Mouse (Mus musculus) left cerebral cortex, adult 11 months (tissue): ENCODE data around the gene Znrf4.

Experiments
- DNase-seq: peaks from one replicate; pipeline ENCODE4 v3.0.0; 2022; ENCODE audit warnings: low spot score

The Znrf4 gene

DNA sequence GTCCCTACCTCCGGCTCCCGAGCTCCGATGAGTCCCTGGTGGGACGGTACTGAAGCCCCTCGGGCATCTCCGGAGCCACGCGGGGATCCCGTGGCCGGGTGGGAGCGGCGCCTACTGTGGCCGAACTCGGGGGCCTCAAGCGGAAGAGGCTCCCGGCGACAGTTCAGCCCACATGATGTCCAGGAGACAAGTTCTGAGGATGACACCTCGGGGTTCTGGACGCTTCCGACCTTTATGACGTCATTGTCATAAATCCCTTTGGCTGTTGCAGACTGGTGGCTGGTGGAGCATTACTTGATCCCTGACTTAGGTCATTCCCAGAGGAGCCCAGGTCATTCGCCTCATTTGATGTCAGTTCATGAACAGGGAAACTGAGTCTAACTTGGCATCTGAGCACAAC lies at the start of gene Znrf4:
TSS of gene Znrf4 (minus strand) at position 122 of the 400 bp plus-strand sequence.
- no peak for DNase-seq

DNA sequence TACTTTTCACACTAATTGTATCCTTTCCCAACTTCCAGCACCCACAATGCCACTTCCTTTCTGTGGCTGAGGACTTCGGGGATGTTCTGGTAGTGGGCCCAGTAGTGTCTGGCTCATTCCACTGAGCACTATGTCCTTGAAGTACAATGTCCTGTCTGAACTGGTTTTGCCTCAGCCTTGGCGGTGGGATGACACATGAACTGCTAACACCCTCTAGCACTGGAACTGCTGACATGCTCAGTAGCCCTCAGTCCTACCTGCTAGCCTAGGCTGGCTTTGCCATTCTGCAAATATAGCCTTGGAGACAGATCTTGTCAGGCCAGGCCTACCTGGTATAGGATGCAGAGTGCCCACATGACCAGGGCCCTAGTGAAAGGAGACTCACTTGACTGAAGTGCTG lies 49.6 kb upstream of the Znrf4 start:
- DNase-seq = no peak

DNA sequence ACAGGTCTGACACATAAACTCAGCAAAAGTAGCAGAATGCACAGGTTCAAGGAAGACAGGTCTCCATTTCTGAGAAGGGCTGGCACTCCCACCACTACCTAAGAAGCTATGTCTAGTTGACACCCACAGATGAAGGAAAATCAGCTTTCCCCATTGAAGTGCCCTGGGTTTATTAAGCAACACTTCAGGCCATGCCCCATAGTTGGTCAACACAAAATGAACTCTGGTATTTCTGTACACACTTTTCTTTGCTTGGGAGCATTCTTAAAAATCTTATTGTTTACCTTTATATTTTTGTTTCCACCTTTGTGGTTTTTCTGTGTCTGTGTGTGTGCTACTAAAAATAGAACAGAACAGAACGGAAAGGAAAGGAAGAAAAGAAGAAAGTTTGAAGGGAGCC lies 47.9 kb upstream of the Znrf4 start:
- no peak for DNase-seq

DNA sequence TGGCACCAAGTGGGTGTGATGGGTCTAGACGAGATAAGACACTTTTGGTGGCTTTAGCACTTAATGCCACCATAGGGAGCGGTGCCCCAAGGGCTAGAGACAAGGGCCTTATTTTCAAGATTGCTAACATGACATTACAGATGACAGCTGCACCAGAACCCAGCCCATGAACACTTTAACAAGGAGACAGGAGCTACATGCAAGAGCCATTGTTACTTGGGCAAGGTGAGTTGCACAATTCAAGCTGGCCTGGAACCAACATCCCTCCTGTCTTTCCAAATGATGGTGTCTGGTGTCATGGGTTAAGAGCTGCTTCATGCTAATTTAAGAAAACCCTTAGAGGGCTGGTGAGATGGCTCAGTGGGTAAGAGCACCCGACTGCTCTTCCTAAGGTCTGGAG lies 47.2 kb upstream of the Znrf4 start:
- DNase-seq = no peak

DNA sequence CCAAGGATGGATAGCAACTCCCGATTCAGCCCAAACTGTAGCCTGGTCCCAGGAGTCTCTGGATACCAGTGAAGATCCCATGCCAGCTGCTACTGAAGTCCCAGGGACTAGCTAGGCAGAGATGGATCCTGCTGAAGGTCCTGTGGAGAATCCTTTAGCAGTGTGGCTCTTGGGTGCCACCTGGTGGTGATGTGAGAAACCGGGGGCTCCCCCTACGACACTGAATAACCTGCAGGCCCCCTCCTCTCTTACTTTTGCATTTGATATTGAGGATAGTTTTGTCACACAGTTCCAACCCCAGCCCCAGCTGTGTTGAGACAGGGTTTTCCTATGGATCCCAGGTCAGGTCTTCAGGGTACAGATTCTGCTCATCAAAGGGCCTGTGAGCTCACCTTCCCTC lies 46.2 kb upstream of the Znrf4 start:
- DNase-seq = peak; percentile 51

DNA sequence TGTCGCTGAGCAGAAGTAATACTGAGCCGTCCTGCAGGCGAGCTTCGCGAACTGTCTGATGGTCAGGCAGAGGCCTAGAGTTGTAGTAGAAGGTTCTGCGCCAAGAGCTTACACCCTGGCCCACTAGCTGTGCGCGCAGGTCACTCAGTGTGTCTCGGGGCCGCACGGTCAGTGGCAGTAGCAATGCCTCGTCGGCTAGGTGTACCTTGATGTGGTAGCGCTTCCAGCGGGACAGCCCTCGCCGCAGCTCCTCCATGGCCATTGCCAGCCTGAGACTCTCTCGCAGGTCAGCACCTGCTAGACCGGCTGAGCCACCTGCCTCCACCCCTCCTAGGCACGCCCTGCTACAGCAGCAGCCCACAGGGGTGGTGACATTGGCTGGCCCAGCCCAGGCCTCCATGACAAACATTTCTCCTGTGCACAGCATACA lies 41.9 kb upstream of the Znrf4 start, which contains the start of gene Gm20219:
TSS of gene Gm20219 (minus strand) at position 266 of the 430 bp plus-strand sequence.
- no peak for DNase-seq

DNA sequence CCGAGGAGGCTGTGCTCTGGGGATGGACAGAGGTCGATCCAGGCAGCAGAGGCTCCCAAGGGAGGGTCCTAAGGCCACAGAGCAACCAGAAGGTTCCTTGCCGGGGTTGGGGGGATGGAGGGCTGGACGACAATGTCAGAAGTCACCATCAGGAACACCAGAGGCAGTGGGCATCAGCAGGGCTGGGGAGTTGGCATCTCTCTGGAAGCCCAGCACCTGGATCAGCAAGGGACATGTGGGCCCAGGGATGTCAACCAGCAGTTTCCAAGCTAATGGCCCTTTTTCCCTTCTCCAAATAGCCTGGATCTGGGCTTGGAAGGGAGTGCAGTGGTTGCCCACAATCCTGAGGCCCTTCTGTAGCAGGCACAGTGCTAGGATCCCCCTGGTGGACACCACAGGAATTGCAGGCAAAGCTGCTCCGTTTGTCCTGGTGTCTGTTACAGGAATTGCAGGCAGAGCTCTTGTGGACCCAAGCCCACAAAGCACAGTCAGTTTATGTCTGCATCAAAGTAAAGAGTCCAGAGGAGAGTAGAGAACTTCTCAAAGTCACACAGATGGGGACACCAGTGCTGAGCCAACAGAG lies 40.6 kb upstream of the Znrf4 start:
- DNase-seq = peak; percentile 61

DNA sequence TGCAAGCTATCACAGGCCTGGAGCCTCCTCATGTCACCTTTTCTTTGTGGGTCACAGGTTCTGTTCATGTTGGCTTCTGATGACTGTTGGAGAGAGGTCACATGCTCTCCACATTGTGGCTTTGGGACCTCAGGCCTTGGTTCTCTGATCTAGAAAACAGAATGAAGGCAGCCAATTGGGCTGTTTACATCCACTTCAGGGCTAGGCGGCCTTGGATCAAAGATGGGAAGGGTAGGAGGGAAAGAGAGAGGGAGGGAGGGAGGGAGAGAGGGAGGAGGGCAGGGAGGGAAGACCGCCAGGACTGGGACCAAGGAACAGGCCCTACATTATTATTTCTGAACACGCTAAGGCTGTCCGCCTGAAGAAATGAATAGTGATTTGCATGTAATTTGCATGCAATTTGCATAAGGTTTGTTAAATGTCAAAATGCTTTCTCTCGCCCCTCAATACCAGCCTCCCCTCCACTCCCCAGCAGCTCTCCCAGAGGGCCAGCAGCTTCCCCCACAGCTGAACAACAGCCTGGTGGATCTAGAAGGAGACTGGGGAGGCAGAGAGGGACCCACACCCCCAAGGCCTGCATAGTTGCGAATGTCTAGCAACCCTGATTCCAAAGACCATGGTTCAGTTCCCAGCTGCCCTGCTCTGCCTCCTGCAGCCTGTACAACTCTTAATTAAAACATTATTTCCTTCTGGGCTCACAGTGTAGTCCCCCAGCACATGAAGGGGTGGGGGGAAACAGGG lies 39.8 kb upstream of the Znrf4 start:
- no peak for DNase-seq

DNA sequence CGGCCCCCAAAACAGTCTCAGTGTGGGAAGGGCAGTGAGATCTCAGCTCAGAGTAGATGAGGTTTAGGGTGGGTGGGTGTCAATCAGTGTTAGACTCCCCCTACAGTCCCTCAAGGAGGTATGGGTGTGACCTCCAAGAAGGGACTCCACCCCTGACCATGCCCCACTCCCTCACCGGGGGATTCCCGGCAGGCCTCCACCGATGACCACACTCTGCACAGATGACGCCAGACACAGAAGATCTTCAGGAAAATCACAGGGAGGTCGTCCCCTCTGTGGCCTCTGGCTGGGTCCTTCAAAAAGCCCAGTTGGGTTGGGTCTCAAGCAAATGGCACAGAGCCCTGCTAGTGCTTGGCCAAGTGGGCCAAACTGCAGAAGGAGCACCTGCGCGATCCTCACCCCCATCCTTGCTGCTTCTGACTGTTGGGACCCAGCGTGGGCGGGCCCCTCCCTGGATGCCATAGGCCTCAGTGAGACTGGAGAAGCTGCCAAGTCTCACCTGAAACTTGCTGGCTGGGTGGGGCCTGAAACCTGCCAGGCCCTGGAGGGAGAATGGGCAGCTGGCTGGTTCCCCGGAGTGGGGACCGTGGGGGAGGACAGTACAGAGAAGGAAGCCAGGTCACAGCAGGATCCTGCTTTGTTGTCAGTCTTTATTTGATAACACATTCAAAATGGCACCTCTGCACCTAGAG lies 38.7 kb upstream of the Znrf4 start:
- no peak for DNase-seq

DNA sequence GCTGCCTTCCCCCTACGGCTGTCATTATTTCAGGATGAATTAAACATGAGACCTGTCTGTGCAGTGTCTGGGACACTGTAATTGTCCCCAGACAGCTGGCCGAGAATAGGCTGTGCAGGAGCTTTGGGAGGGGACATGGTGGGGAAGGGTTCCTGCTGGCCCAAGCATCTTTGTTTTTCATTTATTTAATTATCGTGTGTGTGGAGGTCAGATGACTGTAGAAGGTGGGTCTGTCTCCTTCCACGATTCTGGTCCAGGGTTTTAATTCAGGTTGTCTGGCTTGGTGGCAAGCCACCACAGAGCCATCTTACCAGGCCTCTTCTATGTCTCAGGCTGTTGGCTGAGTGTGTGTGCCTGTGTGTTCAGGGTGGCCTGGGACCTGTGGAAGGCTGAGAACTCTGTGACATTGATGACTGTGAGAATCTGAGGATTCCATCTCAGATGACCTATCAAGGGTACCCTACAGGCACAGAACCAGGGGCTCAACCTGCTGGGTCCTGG lies 36.4 kb upstream of the Znrf4 start:
- no peak for DNase-seq

DNA sequence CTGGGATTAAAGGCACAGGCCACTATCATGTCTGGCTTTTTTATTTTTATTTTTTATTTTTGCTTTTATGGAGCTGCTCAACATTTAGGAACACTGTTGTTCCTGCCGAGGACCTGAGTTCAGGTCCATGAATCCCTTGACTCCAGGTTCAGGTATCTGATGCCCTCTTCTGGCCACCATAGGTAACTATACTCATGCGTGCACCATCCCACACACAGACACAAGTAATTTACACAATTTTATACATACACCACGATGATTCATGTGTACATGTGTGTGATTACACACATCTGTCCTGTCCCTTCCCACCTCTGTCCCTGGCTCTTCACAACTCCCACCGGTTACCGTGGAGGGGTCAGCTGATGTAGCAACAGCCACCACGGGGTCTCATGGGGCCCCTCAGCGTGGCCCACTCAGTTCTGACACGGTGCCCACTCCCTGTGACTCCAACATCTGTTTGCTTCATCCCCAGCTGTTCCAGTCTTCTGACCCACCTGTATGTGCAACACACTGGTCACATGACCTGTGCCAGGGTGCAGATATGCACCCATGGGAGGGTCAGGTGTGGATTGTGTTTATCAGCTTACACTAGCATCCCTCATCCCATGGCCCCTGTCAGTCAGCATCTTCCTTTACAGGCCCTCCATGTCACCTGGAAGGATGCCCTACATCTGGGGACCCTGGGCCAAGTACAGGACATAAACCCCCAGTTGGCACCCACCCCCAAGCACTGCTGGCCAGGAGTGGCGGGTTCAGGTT lies 35.8 kb upstream of the Znrf4 start:
- no peak for DNase-seq

DNA sequence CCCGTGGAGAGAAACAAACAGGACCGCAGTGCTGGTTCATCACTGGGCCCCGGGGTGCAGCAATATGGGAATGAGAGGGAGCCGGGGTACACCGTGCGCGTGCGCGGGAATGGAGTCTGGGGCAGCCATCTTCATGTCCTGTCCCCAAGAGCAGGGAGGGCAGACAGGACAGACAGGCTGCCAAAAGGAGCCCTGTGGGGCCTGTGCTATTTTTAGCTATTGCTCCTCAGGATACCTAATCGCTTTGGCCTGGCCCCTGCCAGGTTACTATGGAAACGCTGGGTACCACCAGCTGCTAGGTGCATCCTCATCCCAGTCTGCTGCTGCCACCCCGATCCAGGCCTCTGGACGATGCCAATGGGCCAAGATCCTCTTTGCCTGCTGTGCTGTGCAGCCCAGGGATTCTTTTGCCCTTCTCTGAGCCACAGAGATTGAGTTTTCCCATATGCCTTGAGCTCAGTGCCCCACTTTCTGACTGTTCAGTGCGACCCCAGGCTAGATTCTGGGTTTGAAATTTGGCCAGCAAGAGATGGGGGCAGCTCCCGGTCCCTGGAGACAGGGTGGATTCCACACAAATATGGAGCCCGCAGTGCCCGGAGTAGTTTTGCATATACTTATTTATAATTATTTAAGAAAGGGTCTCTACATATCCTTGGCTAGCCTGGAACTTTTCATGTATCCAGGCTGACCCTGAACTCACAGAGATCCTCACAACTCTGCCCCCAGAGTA lies 35.0 kb upstream of the Znrf4 start:
- no peak for DNase-seq

DNA sequence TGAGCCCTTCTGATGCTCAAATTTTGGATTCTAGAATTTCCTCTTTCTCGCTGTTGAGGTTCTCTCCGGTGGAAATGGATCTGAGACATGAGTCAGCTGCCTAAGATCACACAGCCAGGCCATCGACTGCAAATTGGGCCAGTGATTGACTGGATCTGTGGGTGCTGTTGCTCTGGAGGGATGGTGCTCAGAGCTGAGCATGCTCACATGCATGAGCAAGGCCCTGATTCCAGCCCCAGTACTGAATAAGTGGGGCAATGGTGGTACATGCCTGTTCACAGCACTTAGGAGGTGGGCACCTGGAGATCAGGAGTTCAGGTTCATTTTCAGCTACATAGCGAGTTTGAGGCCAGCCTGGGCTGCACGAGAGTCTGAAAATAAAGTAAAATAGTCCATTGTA lies 34.3 kb upstream of the Znrf4 start:
- DNase-seq = no peak

DNA sequence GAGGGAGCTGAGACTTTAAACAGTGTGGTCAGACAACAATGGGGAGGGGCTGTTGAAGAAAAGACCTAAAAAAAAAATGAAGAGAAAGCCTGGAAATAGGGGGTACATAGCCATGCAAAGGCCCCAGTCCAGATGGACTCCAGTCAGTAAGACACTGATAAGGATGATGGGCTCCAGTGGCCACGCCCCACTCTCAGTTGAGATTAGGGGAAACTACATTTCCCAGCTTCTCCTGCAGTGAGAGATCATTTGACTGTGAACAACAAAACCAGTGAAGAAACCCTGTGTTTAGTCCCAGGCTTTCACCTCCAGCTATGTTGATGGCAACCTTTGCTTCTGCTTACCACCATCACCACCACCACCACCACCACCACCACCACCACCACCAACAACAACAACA lies 33.7 kb upstream of the Znrf4 start:
- no peak for DNase-seq

DNA sequence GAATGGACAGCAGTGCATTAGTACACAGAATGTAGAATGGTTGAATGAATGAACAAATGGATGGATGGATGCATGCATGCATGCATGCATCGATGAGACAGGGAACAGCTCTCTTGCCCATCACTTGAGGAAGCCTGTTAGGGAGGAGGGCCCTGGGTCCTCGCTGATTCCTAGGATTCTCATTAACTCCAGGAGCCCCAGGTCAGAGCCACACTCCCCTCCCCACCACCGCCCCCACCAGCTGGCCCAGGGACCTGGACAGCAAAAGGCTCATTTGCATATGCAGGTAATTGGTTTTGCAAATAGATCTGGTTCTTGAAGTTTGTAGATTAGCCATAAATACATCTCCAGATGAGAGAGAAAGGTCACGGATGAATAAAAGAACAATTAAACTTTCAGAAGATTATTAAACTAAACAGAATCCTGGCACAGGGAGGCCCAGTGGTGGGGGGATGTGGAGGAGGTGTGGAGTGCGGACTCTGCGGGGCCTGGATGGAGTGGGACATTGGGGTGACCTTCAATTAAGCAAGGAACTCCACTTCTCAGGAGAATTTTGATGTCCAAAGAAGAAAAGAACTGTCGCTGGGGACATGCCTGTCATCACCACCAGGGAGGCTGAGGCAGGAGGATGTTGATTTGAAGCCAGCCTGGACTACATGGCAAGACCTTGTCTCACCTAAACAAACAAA lies 32.6 kb upstream of the Znrf4 start:
- DNase-seq = no peak

DNA sequence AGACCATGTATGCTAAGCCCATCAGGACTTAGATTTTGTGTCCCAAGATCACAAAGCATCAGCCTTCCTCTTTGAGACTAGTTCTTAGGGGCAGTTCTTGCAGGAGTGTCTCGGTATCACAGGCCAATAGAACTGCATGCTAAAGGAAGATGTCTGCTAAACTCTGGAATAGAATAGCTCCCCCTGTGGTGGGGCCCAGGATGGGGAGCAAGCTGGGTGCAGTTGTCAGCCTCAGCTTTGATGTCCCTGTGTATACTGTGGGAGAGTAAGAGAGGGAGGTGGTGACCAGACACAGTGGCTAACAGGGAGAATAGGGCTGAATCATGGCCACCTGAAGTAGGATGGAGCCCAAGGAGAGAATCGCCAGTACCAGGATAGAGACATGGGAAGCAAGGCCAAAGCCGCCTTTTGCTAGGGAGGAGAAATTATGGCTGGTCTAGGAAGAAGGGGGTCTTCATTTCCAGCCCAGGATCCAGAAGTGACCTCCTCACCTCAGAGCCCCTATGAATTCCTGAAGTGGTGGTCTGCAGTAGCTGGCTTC lies 31.5 kb upstream of the Znrf4 start:
- no peak for DNase-seq

DNA sequence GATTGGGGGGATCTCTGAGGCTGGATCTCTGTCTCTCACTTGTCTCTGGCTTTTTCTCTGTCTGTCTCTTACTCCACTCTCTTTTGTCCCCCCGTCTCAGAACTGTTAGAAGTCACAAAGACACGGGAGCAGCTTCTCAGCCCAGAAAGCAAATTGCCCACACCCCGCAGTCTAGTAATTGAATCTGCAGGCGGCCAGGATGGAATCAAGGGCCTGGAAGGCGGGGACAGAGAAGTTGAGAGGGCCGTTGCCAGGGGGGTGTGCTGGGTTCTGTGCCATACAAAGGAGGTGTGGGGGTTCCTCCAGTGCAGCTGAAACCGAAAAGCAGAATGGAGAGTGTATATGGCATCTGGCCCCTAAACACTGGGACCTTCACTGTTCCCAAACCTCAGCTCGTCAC lies 30.5 kb upstream of the Znrf4 start:
- DNase-seq = no peak

DNA sequence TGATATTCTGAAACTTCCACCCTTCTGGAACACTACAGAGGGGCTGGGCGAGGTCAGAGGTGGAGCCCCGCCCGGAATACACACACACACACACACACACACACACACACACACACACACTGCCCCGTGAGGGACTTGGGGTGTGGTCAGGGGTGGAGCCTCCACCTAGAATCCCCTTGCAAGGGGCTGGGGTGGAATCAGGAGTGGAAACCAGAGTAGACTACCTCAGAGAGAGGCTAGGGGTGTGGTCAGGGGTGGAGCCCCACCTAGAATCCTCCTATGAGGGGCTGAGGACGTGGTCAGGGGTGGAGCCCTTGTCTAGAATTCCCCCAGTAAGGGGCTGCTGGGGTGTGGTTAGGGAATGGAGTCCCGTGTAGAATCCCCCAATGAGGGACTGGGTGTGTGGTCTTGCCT lies 28.3 kb upstream of the Znrf4 start:
- no peak for DNase-seq

DNA sequence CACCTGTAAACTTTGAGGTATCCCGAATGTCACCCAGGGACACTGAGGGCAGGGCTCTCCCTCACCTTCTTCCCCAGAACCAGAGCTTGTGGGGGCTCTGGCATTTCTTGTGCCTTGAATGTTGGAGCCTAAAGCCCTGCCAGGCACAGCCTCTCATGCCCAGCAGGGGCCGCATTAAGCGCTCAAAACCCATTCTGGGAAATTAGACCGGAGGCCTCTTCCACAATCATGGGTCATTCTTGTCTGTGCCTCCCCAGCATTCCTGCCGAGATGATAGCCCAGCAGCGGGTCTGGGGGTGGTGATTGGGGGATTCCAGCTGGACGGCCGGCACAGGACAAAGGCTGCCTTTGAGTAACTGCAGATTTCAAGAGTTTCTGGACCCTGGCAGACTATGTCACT lies 25.7 kb upstream of the Znrf4 start:
- no peak for DNase-seq

DNA sequence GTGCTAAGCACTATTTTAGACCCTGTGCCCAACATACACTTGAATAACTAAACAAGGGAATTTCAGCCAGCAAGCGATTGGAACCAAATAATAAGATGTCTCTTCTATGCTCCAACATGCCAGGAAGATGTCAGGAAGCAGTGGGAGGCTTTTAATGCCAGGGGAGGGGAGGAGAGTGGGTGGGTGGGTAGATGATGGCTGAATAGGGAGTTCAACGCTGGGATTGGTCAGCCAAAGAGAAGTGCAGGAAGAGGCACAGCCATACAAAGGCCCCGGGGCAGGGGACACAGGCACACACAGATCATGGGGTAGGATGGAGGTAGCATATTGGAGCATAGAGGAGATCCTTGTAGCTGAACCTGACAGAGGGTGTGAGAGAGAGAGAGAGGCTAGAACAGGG lies 24.6 kb upstream of the Znrf4 start:
- DNase-seq = no peak

DNA sequence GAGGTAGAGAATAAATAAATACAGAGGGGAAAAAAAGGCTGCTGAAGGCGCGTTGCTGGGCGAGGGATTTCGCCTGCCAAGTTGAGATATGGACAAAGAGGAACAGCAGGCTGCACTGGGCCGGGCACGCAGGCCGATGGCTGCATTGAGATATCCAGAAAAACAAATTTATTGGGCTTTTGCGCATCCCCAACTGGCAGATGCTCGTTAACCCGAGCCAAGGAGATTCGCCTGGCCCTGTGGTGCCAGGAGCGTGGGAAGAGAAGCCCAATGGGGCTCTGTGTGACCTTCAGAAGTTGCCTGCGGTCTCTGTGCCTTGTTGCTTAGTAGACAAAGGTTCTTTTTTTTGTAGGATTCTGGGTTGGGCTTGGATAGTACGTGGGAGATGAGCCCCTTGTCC lies 24.0 kb upstream of the Znrf4 start:
- no peak for DNase-seq
